Mouse (Mus musculus) left cerebral cortex, adult 8-10 months (tissue): ENCODE results near the gene Jhy. TPM values are rescaled to one million over a fixed set of nuclear protein-coding genes. Genes with fewer than 3 reads are reported as not detected.

Source experiments
- DNase-seq, 2 experiments: peaks; one replicate each; pipeline ENCODE4 v3.0.0; 2022; ENCODE audit warnings: low spot score in 2 of 2
- total RNA-seq, 4 experiments: library from RNA; stranded (reverse); gene quantifications; 2 replicates each; pipeline ENCODE4 v1.2.4; 2022

Jhy gene
- total RNA-seq, 4 experiments from 2014 or later: 0.34 to 0.60 (median 0.55) TPM

GRCm38 (mm10) chr9:40858461-40859160, 105.3 kb downstream of the Jhy start:
- DNase-seq: no peak

- DNase-seq: no peak
Measured at GRCm38 (mm10) chr9:40851515-40851914, 112.4 kb downstream of the Jhy start.

Other genes with a start within 250 kb of the Jhy start
- gene Hspa8, start 163.1 kb downstream of the Jhy start, total RNA-seq: 1,000 to 10,000 TPM; 1,516 to 1,907 (median 1,709) TPM
- gene Bsx, start 90.0 kb downstream of the Jhy start, total RNA-seq: not detected
- gene Crtam, start 40.5 kb upstream of the Jhy start, total RNA-seq: under 1 TPM in 2 of 4 experiments, not detected in 2; 0.13 to 0.23 TPM
- gene Ubash3b, start 197.6 kb upstream of the Jhy start, total RNA-seq: 10 to 100 TPM; 19.9 to 23.9 (median 21.7) TPM